Mouse (Mus musculus): ENCODE results near the gene Rpl27a. TPM values are rescaled to one million over a fixed set of nuclear protein-coding genes. Genes with fewer than 3 reads are reported as not detected.
A peak's percentile ranks its signal among the peaks of the same experiment; 100 is the strongest.

The Rpl27a gene
- polyA plus RNA-seq, 1 experiment from 2014 or later: 81.0 TPM

DNA sequence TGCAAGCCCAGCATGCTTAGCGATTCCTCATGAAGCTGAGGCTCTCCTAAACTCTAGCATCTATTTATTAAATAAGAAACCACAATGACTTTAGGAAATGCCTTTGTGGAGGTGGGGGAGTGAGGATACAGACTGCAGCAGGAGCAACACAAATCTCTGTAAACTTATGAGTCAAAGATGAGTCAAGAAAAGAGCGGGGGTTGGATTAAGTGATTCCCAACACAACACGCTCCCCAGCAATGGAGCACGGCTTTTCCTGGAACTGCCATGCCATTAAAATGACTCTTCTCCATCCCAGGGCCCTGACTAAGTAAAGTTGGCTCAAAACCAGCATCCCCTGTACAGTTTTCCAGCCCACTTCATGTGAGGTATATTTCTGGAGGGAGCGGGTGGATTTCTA, 27.8 kb downstream of the Rpl27a start:
- 72% methylated on average over 5 of the region's 5 CpGs for WGBS
- Histone ChIP-seq H3K9me3 (ENCODE audit: control insufficient read depth) (no peaks in the 10 kb centered on the region), H3K4me2 (replicated peaks; ENCODE audit: low read depth) (no peak overlapping the region), H3K27ac (ENCODE audit: low read depth, low read length) (no peak overlapping the region), H3K9ac (ENCODE audit: low read depth, low read length) (no peak overlapping the region), H3K4me1 (replicated peaks; ENCODE audit: control insufficient read depth, insufficient read depth, low read length) (no peaks in the 10 kb centered on the region), H3K4me3 (ENCODE audit: low read depth, low read length) (no peak overlapping the region), H3K36me3 (ENCODE audit: control insufficient read depth, insufficient read depth) (peaks cover 63% of the 10 kb centered on the region), H3K27me3 (replicated peaks; ENCODE audit: control insufficient read depth, insufficient read depth, low read length) (no peaks in the 10 kb centered on the region)
- no peak for ATAC-seq
- TF ChIP-seq CTCF (IDR thresholded peaks at IDR 0.05; ENCODE audit: low read depth): no peak

DNA sequence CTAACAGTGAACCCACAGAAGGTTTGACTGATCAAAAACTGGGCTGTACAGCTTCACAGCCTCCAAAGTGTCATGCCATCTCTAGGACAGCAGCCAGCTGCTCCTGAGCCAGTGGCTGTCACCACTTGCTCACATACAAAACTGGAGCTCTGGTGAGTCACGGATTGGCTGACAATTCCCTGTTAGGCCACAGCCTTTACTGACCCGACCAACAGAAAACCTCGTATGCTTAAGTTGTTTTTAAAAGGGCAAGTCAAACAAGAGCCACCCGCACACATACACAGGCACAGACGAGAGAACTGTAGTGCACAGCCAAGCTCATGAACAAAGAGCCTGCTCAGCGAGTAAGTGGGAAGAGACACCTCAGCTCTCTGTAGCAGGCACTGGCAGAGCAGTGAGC, 40.6 kb downstream of the Rpl27a start:
- Histone ChIP-seq H3K36me3 (ENCODE audit: control insufficient read depth, insufficient read depth) (peaks cover 20% of the 10 kb centered on the region; the same call in 1 of the 2 replicates), H3K4me2 (replicated peaks; ENCODE audit: low read depth) (no peak overlapping the region), H3K9ac (ENCODE audit: low read depth, low read length) (no peak overlapping the region), H3K4me3 (ENCODE audit: low read depth, low read length) (no peak overlapping the region), H3K9me3 (ENCODE audit: control insufficient read depth) (no peaks in the 10 kb centered on the region), H3K27me3 (replicated peaks; ENCODE audit: control insufficient read depth, insufficient read depth, low read length) (no peaks in the 10 kb centered on the region), H3K4me1 (replicated peaks; ENCODE audit: control insufficient read depth, insufficient read depth, low read length) (peaks cover 4% of the 10 kb centered on the region), H3K27ac (ENCODE audit: low read depth, low read length) (no peak overlapping the region)
- 50% methylated on average over 6 of the region's 6 CpGs for WGBS
- no peak for TF ChIP-seq CTCF (IDR thresholded peaks at IDR 0.05; ENCODE audit: low read depth)
- no peak for ATAC-seq

DNA sequence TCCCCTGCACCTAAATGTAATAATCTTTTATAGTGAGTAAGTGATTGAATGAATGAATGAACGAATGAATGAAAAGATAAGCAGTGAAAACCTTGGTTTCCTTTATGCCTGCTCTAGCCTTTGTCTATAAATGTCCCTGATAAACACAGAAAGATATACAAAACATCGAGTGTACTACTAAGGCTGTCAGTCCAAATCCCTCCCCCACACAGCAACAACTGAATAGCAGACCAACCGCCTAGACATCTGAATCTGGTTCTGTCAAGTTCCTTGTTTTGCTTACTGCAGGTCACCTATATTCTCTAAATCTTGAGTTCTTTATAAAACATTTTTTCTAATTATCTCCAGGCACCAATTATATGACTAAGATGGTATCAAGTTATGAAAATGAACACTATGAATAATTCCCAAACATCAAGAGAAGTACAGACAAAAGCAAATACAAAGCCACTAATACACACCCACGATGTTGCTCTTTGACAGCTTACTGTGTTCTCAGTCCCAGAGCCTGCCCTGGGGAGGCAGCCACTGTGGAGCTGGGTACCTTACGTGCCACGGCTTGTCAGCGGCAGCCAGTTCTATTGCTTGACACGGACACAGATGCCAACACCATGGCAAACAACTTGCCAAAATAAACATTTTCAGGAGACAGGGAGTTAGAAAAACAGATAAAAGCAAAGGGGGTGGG, 42.7 kb downstream of the Rpl27a start:
- no peaks in the 10 kb centered on the region for H3K27me3 ChIP-seq (replicated peaks; ENCODE audit: control insufficient read depth, insufficient read depth, low read length)
- no peak for ATAC-seq
- TF ChIP-seq CTCF (IDR thresholded peaks at IDR 0.05; ENCODE audit: low read depth): no peak
- H3K4me1 ChIP-seq (replicated peaks; ENCODE audit: control insufficient read depth, insufficient read depth, low read length): peaks cover 8% of the 10 kb centered on the region
- 46% methylated on average over 8 of the region's 8 CpGs for whole genome bisulfite sequencing
- H3K36me3 ChIP-seq (ENCODE audit: control insufficient read depth, insufficient read depth): peaks cover 16% of the 10 kb centered on the region
- no peak overlapping the region for H3K27ac ChIP-seq (ENCODE audit: low read depth, low read length)
- no peak overlapping the region for H3K4me2 ChIP-seq (replicated peaks; ENCODE audit: low read depth)
- no peak overlapping the region for H3K9ac ChIP-seq (ENCODE audit: low read depth, low read length)
- no peaks in the 10 kb centered on the region for H3K9me3 ChIP-seq (ENCODE audit: control insufficient read depth)
- H3K4me3 ChIP-seq (ENCODE audit: low read depth, low read length): no peak overlapping the region

DNA sequence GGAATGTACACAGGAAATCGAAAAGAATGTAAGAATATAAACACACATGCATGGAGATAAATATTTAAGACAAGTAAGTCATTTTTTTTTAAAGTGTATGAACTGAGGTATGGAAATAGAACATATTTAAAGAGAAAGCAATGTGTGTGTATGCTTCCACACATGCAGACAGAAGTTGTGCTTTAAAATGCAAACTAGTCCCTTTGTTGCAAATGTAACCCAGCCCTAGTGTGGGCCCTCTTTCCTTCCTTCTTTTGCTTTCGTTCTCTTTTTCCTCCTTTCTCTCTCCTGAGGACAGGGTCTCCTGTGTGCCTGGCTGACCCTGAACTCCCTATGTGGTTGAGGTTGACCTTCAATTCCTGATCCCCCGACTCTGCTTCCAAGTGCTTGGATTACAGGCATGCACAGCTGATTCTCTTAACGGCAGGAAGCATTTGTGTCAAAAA, 43.2 kb downstream of the Rpl27a start:
- no peaks in the 10 kb centered on the region for H3K9me3 ChIP-seq (ENCODE audit: control insufficient read depth)
- 27% methylated on average over 4 of the region's 4 CpGs for whole genome bisulfite sequencing
- peak overlapping the region; percentile 60 for H3K27ac ChIP-seq (ENCODE audit: low read depth, low read length)
- no peak overlapping the region for H3K4me2 ChIP-seq (replicated peaks; ENCODE audit: low read depth)
- H3K4me3 ChIP-seq (ENCODE audit: low read depth, low read length): no peak overlapping the region
- no peak for ATAC-seq
- H3K9ac ChIP-seq (ENCODE audit: low read depth, low read length): no peak overlapping the region
- H3K27me3 ChIP-seq (replicated peaks; ENCODE audit: control insufficient read depth, insufficient read depth, low read length): no peaks in the 10 kb centered on the region
- H3K36me3 ChIP-seq (ENCODE audit: control insufficient read depth, insufficient read depth): peaks cover 10% of the 10 kb centered on the region; the same call in 1 of the 2 replicates
- peaks cover 8% of the 10 kb centered on the region for H3K4me1 ChIP-seq (replicated peaks; ENCODE audit: control insufficient read depth, insufficient read depth, low read length)
- no peak for TF ChIP-seq CTCF (IDR thresholded peaks at IDR 0.05; ENCODE audit: low read depth)

DNA sequence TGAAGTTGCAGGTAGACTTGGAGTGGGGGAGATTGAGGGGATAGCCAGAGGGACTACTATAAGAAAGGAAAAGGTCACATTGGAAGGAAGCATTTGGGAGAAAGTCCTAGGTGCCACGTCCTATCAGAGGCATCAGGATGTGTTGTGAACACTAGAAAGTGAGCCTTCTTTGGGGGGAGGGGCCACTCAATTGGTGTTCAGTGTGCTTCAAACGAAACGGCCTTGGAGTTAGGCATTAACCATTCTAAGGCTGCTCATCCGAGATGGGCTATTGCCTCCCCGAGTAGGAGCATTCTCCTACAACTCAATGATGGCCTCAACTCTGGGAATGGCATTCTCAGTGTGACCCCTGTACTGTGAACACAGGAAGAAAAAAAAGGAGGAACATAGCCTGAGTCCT, 43.7 kb downstream of the Rpl27a start:
- H3K4me2 ChIP-seq (replicated peaks; ENCODE audit: low read depth): no peak overlapping the region
- H3K4me1 ChIP-seq (replicated peaks; ENCODE audit: control insufficient read depth, insufficient read depth, low read length): peaks cover 8% of the 10 kb centered on the region
- no peak for TF ChIP-seq CTCF (IDR thresholded peaks at IDR 0.05; ENCODE audit: low read depth)
- no peak for ATAC-seq
- H3K27ac ChIP-seq (ENCODE audit: low read depth, low read length): peak overlapping the region; percentile 60
- peaks cover 11% of the 10 kb centered on the region; the same call in 1 of the 2 replicates for H3K36me3 ChIP-seq (ENCODE audit: control insufficient read depth, insufficient read depth)
- H3K9ac ChIP-seq (ENCODE audit: low read depth, low read length): no peak overlapping the region
- no peaks in the 10 kb centered on the region for H3K27me3 ChIP-seq (replicated peaks; ENCODE audit: control insufficient read depth, insufficient read depth, low read length)
- 17% methylated on average over 5 of the region's 5 CpGs for WGBS
- no peaks in the 10 kb centered on the region for H3K9me3 ChIP-seq (ENCODE audit: control insufficient read depth)
- H3K4me3 ChIP-seq (ENCODE audit: low read depth, low read length): no peak overlapping the region

DNA sequence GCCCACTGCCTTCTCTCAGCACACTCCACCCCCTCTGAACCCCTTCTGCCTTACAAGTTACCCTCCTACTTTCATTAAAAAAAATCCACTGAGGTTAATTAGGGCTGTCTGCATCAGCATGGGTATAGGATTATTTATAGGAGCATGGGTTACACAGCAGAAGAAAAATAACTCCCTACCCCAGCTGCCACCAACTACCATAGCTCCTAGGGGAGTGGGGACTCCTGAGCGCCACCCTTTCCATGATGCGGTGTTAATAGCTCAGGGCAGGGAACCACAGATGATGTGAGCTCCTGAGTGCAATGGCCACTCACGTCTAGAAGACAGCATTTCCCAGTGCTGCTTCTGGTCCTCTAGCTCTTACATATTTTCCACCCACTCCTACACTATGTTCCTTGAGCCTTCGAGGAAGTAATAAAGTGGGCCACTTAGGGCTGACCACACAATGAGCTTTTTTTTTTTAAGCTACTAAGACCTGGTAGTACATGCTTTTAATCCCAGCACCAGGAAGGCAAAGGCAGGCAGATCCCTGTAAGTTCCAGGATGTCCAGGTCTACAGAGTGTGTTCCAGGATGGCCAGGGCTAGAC, 44.9 kb downstream of the Rpl27a start:
- Histone ChIP-seq H3K27me3 (replicated peaks; ENCODE audit: control insufficient read depth, insufficient read depth, low read length) (no peaks in the 10 kb centered on the region), H3K4me2 (replicated peaks; ENCODE audit: low read depth) (no peak overlapping the region), H3K27ac (ENCODE audit: low read depth, low read length) (no peak overlapping the region), H3K36me3 (ENCODE audit: control insufficient read depth, insufficient read depth) (peaks cover 15% of the 10 kb centered on the region; the same call in 1 of the 2 replicates), H3K9ac (ENCODE audit: low read depth, low read length) (no peak overlapping the region), H3K4me3 (ENCODE audit: low read depth, low read length) (no peak overlapping the region), H3K4me1 (replicated peaks; ENCODE audit: control insufficient read depth, insufficient read depth, low read length) (peaks cover 8% of the 10 kb centered on the region), H3K9me3 (ENCODE audit: control insufficient read depth) (no peaks in the 10 kb centered on the region)
- no peak for TF ChIP-seq CTCF (IDR thresholded peaks at IDR 0.05; ENCODE audit: low read depth)
- ATAC-seq: no peak
- 60% methylated on average over 4 of the region's 4 CpGs for WGBS

Measured in intestine, postnatal 0 days (tissue).